Mouse (Mus musculus): ENCODE measurements around the gene Agbl4. TPM values are rescaled to one million over a fixed set of nuclear protein-coding genes. Genes with fewer than 3 reads are reported as not detected.

Agbl4 gene
- polyA plus RNA-seq, 1 experiment from 2014 or later, result 2.0 TPM

- 0 out of 2 replicates have a peak, but pooled peaks cover 3% of the 10 kb centered on the region for H3K4me1 ChIP-seq (replicated peaks)
- H3K27ac ChIP-seq, result no peak overlapping the region
- H3K27me3 ChIP-seq, result no peaks in the 10 kb centered on the region
- H3K4me3 ChIP-seq (replicated peaks), result no peak overlapping the region
- 95% methylated on average over 4 of the region's 4 CpGs for WGBS
- H3K4me2 ChIP-seq (replicated peaks), result no peak overlapping the region
- H3K9me3 ChIP-seq, result no peaks in the 10 kb centered on the region
- 0 out of 2 replicates have a peak, but pooled peaks have one; percentile 21 for ATAC-seq
- H3K36me3 ChIP-seq, result no peaks in the 10 kb centered on the region
- H3K9ac ChIP-seq (replicated peaks), result no peak overlapping the region
Measured at GRCm38 (mm10) chr4:111487233-111487843, 1089.9 kb downstream of the Agbl4 start.

- Histone ChIP-seq H3K36me3 (no peaks in the 10 kb centered on the region), H3K27ac (no peak overlapping the region), H3K4me3 (replicated peaks) (no peak overlapping the region), H3K27me3 (no peaks in the 10 kb centered on the region), H3K4me1 (replicated peaks) (no peaks in the 10 kb centered on the region), H3K9me3 (no peaks in the 10 kb centered on the region), H3K9ac (replicated peaks) (no peak overlapping the region), H3K4me2 (replicated peaks) (no peak overlapping the region)
- no peak for ATAC-seq
- 64% methylated on average over 5 of the region's 5 CpGs for WGBS
Measured at GRCm38 (mm10) chr4:111493750-111494404, 1096.4 kb downstream of the Agbl4 start.

GRCm38 (mm10) chr4:111495949-111496348, 1098.5 kb downstream of the Agbl4 start:
- 15% methylated on average over 2 of the region's 2 CpGs for WGBS

GRCm38 (mm10) chr4:111498751-111499150, 1101.3 kb downstream of the Agbl4 start:
- H3K27me3 ChIP-seq, result no peaks in the 10 kb centered on the region
- no peaks in the 10 kb centered on the region for H3K9me3 ChIP-seq
- H3K27ac ChIP-seq, result no peak overlapping the region
- no peaks in the 10 kb centered on the region for H3K4me1 ChIP-seq (replicated peaks)
- WGBS, result 73% methylated on average over 3 of the region's 3 CpGs
- no peak overlapping the region for H3K4me2 ChIP-seq (replicated peaks)
- ATAC-seq, result no peak
- no peaks in the 10 kb centered on the region for H3K36me3 ChIP-seq
- H3K4me3 ChIP-seq (replicated peaks), result no peak overlapping the region
- H3K9ac ChIP-seq (replicated peaks), result no peak overlapping the region

More at GRCm38 (mm10) chr4:111495949-111496348, 1098.5 kb downstream of the Agbl4 start:
- H3K27ac ChIP-seq, result no peak overlapping the region
- H3K9me3 ChIP-seq, result no peaks in the 10 kb centered on the region
- no peak overlapping the region for H3K4me3 ChIP-seq (replicated peaks)
- no peaks in the 10 kb centered on the region for H3K36me3 ChIP-seq
- ATAC-seq, result peak; percentile 55
- H3K4me1 ChIP-seq (replicated peaks), result no peaks in the 10 kb centered on the region
- no peaks in the 10 kb centered on the region for H3K27me3 ChIP-seq
- H3K9ac ChIP-seq (replicated peaks), result no peak overlapping the region
- no peak overlapping the region for H3K4me2 ChIP-seq (replicated peaks)

GRCm38 (mm10) chr4:111501441-111501840, 1104.0 kb downstream of the Agbl4 start:
- H3K4me1 ChIP-seq (replicated peaks), result no peaks in the 10 kb centered on the region
- H3K36me3 ChIP-seq, result no peaks in the 10 kb centered on the region
- ATAC-seq, result no peak
- H3K27me3 ChIP-seq, result no peaks in the 10 kb centered on the region
- no peaks in the 10 kb centered on the region for H3K9me3 ChIP-seq
- 100% methylated on average over 1 of the region's 1 CpGs for WGBS
- no peak overlapping the region for H3K9ac ChIP-seq (replicated peaks)
- H3K4me2 ChIP-seq (replicated peaks), result no peak overlapping the region
- no peak overlapping the region for H3K27ac ChIP-seq
- H3K4me3 ChIP-seq (replicated peaks), result no peak overlapping the region

- ATAC-seq, result no peak
- Histone ChIP-seq H3K36me3 (no peaks in the 10 kb centered on the region), H3K4me2 (replicated peaks) (no peak overlapping the region), H3K4me1 (replicated peaks) (no peaks in the 10 kb centered on the region), H3K27me3 (no peaks in the 10 kb centered on the region), H3K9me3 (no peaks in the 10 kb centered on the region), H3K27ac (no peak overlapping the region), H3K4me3 (replicated peaks) (no peak overlapping the region), H3K9ac (replicated peaks) (no peak overlapping the region)
- 82% methylated on average over 5 of the region's 5 CpGs for WGBS
Measured at GRCm38 (mm10) chr4:111502965-111503727, 1105.7 kb downstream of the Agbl4 start.

- Histone ChIP-seq H3K4me3 (replicated peaks) (no peak overlapping the region), H3K27ac (no peak overlapping the region), H3K9me3 (no peaks in the 10 kb centered on the region), H3K36me3 (no peaks in the 10 kb centered on the region), H3K4me1 (replicated peaks) (no peaks in the 10 kb centered on the region), H3K9ac (replicated peaks) (no peak overlapping the region), H3K27me3 (no peaks in the 10 kb centered on the region), H3K4me2 (replicated peaks) (no peak overlapping the region)
- no peak for ATAC-seq
- 83% methylated on average over 2 of the region's 2 CpGs for WGBS
Measured at GRCm38 (mm10) chr4:111504952-111505351, 1107.5 kb downstream of the Agbl4 start.

- Histone ChIP-seq H3K4me1 (replicated peaks) (no peaks in the 10 kb centered on the region), H3K9ac (replicated peaks) (no peak overlapping the region), H3K36me3 (no peaks in the 10 kb centered on the region), H3K27me3 (no peaks in the 10 kb centered on the region), H3K27ac (no peak overlapping the region), H3K9me3 (no peaks in the 10 kb centered on the region), H3K4me2 (replicated peaks) (no peak overlapping the region), H3K4me3 (replicated peaks) (no peak overlapping the region)
- peak; percentile 27 for ATAC-seq
- WGBS, result 37% methylated on average over 1 of the region's 2 CpGs
Measured at GRCm38 (mm10) chr4:111510129-111510528, 1112.7 kb downstream of the Agbl4 start.

- no peak overlapping the region for H3K4me2 ChIP-seq (replicated peaks)
- H3K27ac ChIP-seq, result no peak overlapping the region
- H3K27me3 ChIP-seq, result no peaks in the 10 kb centered on the region
- no peak for ATAC-seq
- H3K9ac ChIP-seq (replicated peaks), result no peak overlapping the region
- H3K4me1 ChIP-seq (replicated peaks), result peaks cover 7% of the 10 kb centered on the region
- H3K9me3 ChIP-seq, result no peaks in the 10 kb centered on the region
- no peaks in the 10 kb centered on the region for H3K36me3 ChIP-seq
- 77% methylated on average over 3 of the region's 3 CpGs for WGBS
- H3K4me3 ChIP-seq (replicated peaks), result no peak overlapping the region
Measured at GRCm38 (mm10) chr4:111513921-111514320, 1116.5 kb downstream of the Agbl4 start.

GRCm38 (mm10) chr4:111516136-111516535, 1118.7 kb downstream of the Agbl4 start:
- Histone ChIP-seq H3K4me3 (replicated peaks) (no peak overlapping the region), H3K9me3 (no peaks in the 10 kb centered on the region), H3K27me3 (no peaks in the 10 kb centered on the region), H3K36me3 (no peaks in the 10 kb centered on the region), H3K4me2 (replicated peaks) (no peak overlapping the region), H3K9ac (replicated peaks) (no peak overlapping the region), H3K27ac (no peak overlapping the region), H3K4me1 (replicated peaks) (peaks cover 7% of the 10 kb centered on the region)
- WGBS, result 97% methylated on average over 2 of the region's 2 CpGs
- no peak for ATAC-seq

GRCm38 (mm10) chr4:111517063-111517792, 1119.8 kb downstream of the Agbl4 start:
- Histone ChIP-seq H3K4me1 (replicated peaks) (peaks cover 7% of the 10 kb centered on the region), H3K36me3 (no peaks in the 10 kb centered on the region), H3K4me2 (replicated peaks) (no peak overlapping the region), H3K9ac (replicated peaks) (no peak overlapping the region), H3K27ac (no peak overlapping the region), H3K4me3 (replicated peaks) (no peak overlapping the region), H3K9me3 (no peaks in the 10 kb centered on the region), H3K27me3 (no peaks in the 10 kb centered on the region)
- 25% methylated on average over 4 of the region's 4 CpGs for WGBS
- peak; percentile 77 for ATAC-seq

GRCm38 (mm10) chr4:111518191-111518590, 1120.7 kb downstream of the Agbl4 start:
- ATAC-seq, result no peak
- Histone ChIP-seq H3K9ac (replicated peaks) (no peak overlapping the region), H3K4me3 (replicated peaks) (no peak overlapping the region), H3K4me1 (replicated peaks) (peaks cover 7% of the 10 kb centered on the region), H3K36me3 (no peaks in the 10 kb centered on the region), H3K4me2 (replicated peaks) (no peak overlapping the region), H3K27me3 (no peaks in the 10 kb centered on the region), H3K9me3 (no peaks in the 10 kb centered on the region), H3K27ac (no peak overlapping the region)
- 93% methylated on average over 4 of the region's 4 CpGs for WGBS

Measured in midbrain, embryonic 13.5 days (tissue).